ENCODE assay signal across 8 mouse cellular contexts in the genomic region with DNA sequence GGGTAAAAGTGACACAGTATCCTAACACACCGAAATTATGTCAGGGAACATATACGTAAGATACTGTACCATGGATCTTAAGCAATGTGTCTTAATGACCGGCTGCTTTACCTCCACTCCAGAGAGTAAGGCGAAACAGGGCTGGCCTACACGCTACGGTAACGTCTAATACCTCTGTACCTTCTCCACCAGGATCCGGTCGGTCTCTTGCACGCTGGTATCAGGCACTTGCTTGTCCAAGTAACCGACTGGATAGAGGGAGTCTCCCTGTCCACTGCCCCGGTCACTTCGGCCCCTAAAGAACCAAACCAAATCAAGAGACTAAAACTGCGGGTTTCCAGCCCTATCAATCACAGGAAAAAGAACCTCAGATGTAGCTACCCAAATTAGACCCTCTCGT. TPM values are rescaled to one million over a fixed set of nuclear protein-coding genes. Genes with fewer than 3 reads are reported as not detected.
A peak's percentile ranks its signal among the peaks of the same experiment; 100 is the strongest.
DNase-seq lines count a peak whose midpoint lies in the region; ATAC-seq and TF ChIP-seq lines count a peak whose summit lies in the region.

No protein-coding gene starts in this region.

- H3K9me3 ChIP-seq in heart, embryonic 11.5 days (replicated peaks; ENCODE audit: control insufficient read depth, low read length): no peaks in the 10 kb centered on the region
- H3K9me3 ChIP-seq in E14TG2a.4 (ENCODE audit: low read length): no peaks in the 10 kb centered on the region
- H3K9me3 ChIP-seq in embryonic facial prominence, embryonic 14.5 days (ENCODE audit: control insufficient read depth, low read length): no peaks in the 10 kb centered on the region
- no peaks in the 10 kb centered on the region for H3K9me3 ChIP-seq in midbrain, embryonic 13.5 days

- H3K9ac ChIP-seq in heart, embryonic 11.5 days (ENCODE audit: low read depth, low read length): peak overlapping the region; percentile 88
- H3K9ac ChIP-seq in embryonic facial prominence, embryonic 14.5 days (ENCODE audit: low read depth, low read length): peak overlapping the region; percentile 82
- H3K9ac ChIP-seq in midbrain, embryonic 13.5 days (replicated peaks): peak overlapping the region; percentile 79

- no peaks in the 10 kb centered on the region for H3K27me3 ChIP-seq in heart, embryonic 11.5 days (ENCODE audit: control insufficient read depth, insufficient read depth, low read length)
- no peaks in the 10 kb centered on the region for H3K27me3 ChIP-seq in E14TG2a.4 (ENCODE audit: insufficient read depth, low read length)
- no peaks in the 10 kb centered on the region for H3K27me3 ChIP-seq in embryonic facial prominence, embryonic 14.5 days (replicated peaks; ENCODE audit: control insufficient read depth, insufficient read depth, low read length)
- no peaks in the 10 kb centered on the region for H3K27me3 ChIP-seq in midbrain, embryonic 13.5 days

- WGBS in heart, embryonic 11.5 days (ENCODE audit: insufficient replicate concordance): 17% methylated on average over 15 of the region's 15 CpGs
- 18% methylated on average over 15 of the region's 15 CpGs for WGBS in embryonic facial prominence, embryonic 14.5 days
- WGBS in midbrain, embryonic 13.5 days: 20% methylated on average over 15 of the region's 15 CpGs

- intact Hi-C loops in heart, postnatal 36 days (cut with DNase I): loop anchor here (5.0 kb wide), 1 partner anchor 105 kb away; a partner anchor contains a TSS

- DNase-seq in heart, postnatal 36 days: no peak
- no peak for DNase-seq in embryonic facial prominence, embryonic 14.5 days (ENCODE audit: low spot score)
- DNase-seq in T-cell, adult 2 months (ENCODE audit: low spot score): no peak
- DNase-seq in adrenal gland, postnatal 4 days (ENCODE audit: low spot score in 2 of 2): no peak

- ATAC-seq in heart, embryonic 11.5 days (replicated peaks; ENCODE audit: insufficient number of reproducible peaks, low FRiP score, low TSS enrichment): no peak
- ATAC-seq in embryonic facial prominence, embryonic 14.5 days (ENCODE audit: low read depth): no peak
- ATAC-seq in inflammation-experienced regulatory T-cells, adult 6 months: peak; percentile 19
- ATAC-seq in midbrain, embryonic 13.5 days: peak; percentile 47

- H3K4me1 ChIP-seq in heart, embryonic 11.5 days (ENCODE audit: control insufficient read depth, insufficient read depth, low read length): peaks cover 6% of the 10 kb centered on the region
- peaks cover 28% of the 10 kb centered on the region for H3K4me1 ChIP-seq in E14TG2a.4 (replicated peaks; ENCODE audit: low read depth, low read length)
- H3K4me1 ChIP-seq in embryonic facial prominence, embryonic 14.5 days (ENCODE audit: control insufficient read depth, insufficient read depth, low read length): peaks cover 7% of the 10 kb centered on the region
- H3K4me1 ChIP-seq in midbrain, embryonic 13.5 days (replicated peaks): peaks cover 17% of the 10 kb centered on the region

- H3K4me2 ChIP-seq in heart, embryonic 11.5 days: peak overlapping the region; percentile 89
- peak overlapping the region; percentile 69 for H3K4me2 ChIP-seq in embryonic facial prominence, embryonic 14.5 days (ENCODE audit: low read depth, low read length)
- H3K4me2 ChIP-seq in midbrain, embryonic 13.5 days (replicated peaks): peak overlapping the region; percentile 70

- peak overlapping the region; percentile 87 for H3K27ac ChIP-seq in heart, embryonic 11.5 days (ENCODE audit: low read depth, low read length)
- no peak overlapping the region for H3K27ac ChIP-seq in embryonic facial prominence, embryonic 14.5 days (replicated peaks; ENCODE audit: low read depth, low read length)
- H3K27ac ChIP-seq in midbrain, embryonic 13.5 days: no peak overlapping the region; the same call in 1 of the 2 replicates

- H3K4me3 ChIP-seq in heart, embryonic 11.5 days (ENCODE audit: low read depth, low read length): peak overlapping the region; percentile 96
- H3K4me3 ChIP-seq in E14TG2a.4 (replicated peaks; ENCODE audit: low read length): peak overlapping the region; percentile 94
- H3K4me3 ChIP-seq in embryonic facial prominence, embryonic 14.5 days (ENCODE audit: low read depth, low read length): peak overlapping the region; percentile 88
- peak overlapping the region; percentile 86 for H3K4me3 ChIP-seq in midbrain, embryonic 13.5 days (replicated peaks)

- peaks cover 13% of the 10 kb centered on the region for H3K36me3 ChIP-seq in heart, embryonic 11.5 days (ENCODE audit: control insufficient read depth, insufficient read depth, low read length)
- peaks cover 40% of the 10 kb centered on the region for H3K36me3 ChIP-seq in E14TG2a.4 (ENCODE audit: insufficient read depth, low read length)
- H3K36me3 ChIP-seq in embryonic facial prominence, embryonic 14.5 days (ENCODE audit: control insufficient read depth, insufficient read depth, low read length): peaks cover 27% of the 10 kb centered on the region
- H3K36me3 ChIP-seq in midbrain, embryonic 13.5 days: peaks cover 26% of the 10 kb centered on the region

- no peak for TF ChIP-seq CTCF in E14TG2a.4 (conservative IDR thresholded peaks at IDR 0.05; ENCODE audit: low read length)

RNA-seq across cellular contexts. Expression of a gene that starts 0.6 kb away (rescaled TPM):
- 92.1 and 101 TPM in 2 replicates for polyA plus RNA-seq in heart, embryonic 11.5 days (2014; fragmentation: Nextera tagmentation; extraction: Ambion mirVana)
- 10 to 100 TPM; 61.7 to 64.6 TPM for total RNA-seq in heart, postnatal 36 days (2021)
- polyA plus RNA-seq in embryonic facial prominence, embryonic 14.5 days (2014; fragmentation: Nextera tagmentation; extraction: Ambion mirVana): 108 TPM in 2 replicates
- polyA plus RNA-seq in inflammation-experienced regulatory T-cells, adult 6 months (2017; shearing (Covaris generic)): 10 to 100 TPM; 76.8 to 96.3 (median 82.0) TPM
- polyA plus RNA-seq in midbrain, embryonic 13.5 days (2015; fragmentation: Nextera tagmentation; extraction: Ambion mirVana): 149 and 152 TPM in 2 replicates
- total RNA-seq in adrenal gland, postnatal 4 days (2021): 10 to 100 TPM; 75.3 to 80.2 TPM

RNA-seq across cellular contexts. Expression of a gene that starts 11.8 kb away (rescaled TPM):
- polyA plus RNA-seq in heart, embryonic 11.5 days (2014; fragmentation: Nextera tagmentation; extraction: Ambion mirVana): 30.8 and 35.0 TPM in 2 replicates
- total RNA-seq in heart, postnatal 36 days (2021): 1 to 10 TPM; 4.4 to 5.0 TPM
- polyA plus RNA-seq in embryonic facial prominence, embryonic 14.5 days (2014; fragmentation: Nextera tagmentation; extraction: Ambion mirVana): 50.1 and 53.1 TPM in 2 replicates
- 10 to 100 TPM; 22.9 to 30.5 (median 23.0) TPM for polyA plus RNA-seq in inflammation-experienced regulatory T-cells, adult 6 months (2017; shearing (Covaris generic))
- 32.4 and 39.1 TPM in 2 replicates for polyA plus RNA-seq in midbrain, embryonic 13.5 days (2015; fragmentation: Nextera tagmentation; extraction: Ambion mirVana)
- total RNA-seq in adrenal gland, postnatal 4 days (2021): 10 to 100 TPM; 17.1 to 17.3 TPM

Comparison
In these comparisons a context has a peak if more than half of its experiments do, and no peak if none do; other contexts are left out.
1. ATAC-seq: peak in inflammation-experienced regulatory T-cells, adult 6 months (single experiment) and midbrain, embryonic 13.5 days (single experiment); none in heart, embryonic 11.5 days (single experiment) and embryonic facial prominence, embryonic 14.5 days (single experiment).
2. Peak in every context shown above with its lines, with median percentiles within 50 percentile points of each other: H3K4me2 ChIP-seq, H3K4me3 ChIP-seq and H3K9ac ChIP-seq.